Mouse (Mus musculus) macrophage (primary cell): ENCODE results near the gene Zfp369. TPM values are rescaled to one million over a fixed set of nuclear protein-coding genes. Genes with fewer than 3 reads are reported as not detected.

Experiments used
- H3K27ac ChIP-seq: fragments of 350-480 bp; formaldehyde crosslinking; 2 replicates; pipeline ENCODE4 v1.9.0; 2021
- H3K36me3 ChIP-seq: fragments of 350-480 bp; formaldehyde crosslinking; 2 replicates; pipeline ENCODE4 v1.9.0; 2021; ENCODE audit errors: inconsistent target
- H3K4me3 ChIP-seq: fragments of 350-480 bp; formaldehyde crosslinking; 2 replicates; pipeline ENCODE4 v1.9.0; 2021; ENCODE audit errors: inconsistent target
- H3K79me2 ChIP-seq: fragments of 350-480 bp; formaldehyde crosslinking; 2 replicates; pipeline ENCODE4 v1.9.0; 2021; ENCODE audit errors: inconsistent target
- WGBS: methylation state at CpG from one replicate; pipeline ENCODE4 v1.1.7; 2026; ENCODE audit warnings: inconsistent platforms; ENCODE audit not compliant: missing documents; 5-methylcytosine and 5-hydroxymethylcytosine counted together
- polyA plus RNA-seq: library from polyadenylated mRNA; stranded (reverse); fragments of 250-400 nt; gene quantifications from 3 replicates; pipeline ENCODE4 v1.2.4, GENCODE M21; 2018; ENCODE audit warnings: inconsistent platforms
- total RNA-seq, 78 experiments: library from RNA; depleted of rRNA; stranded (reverse); fragments of 250-400 nt; gene quantifications; 1 replicate in 9 of 78; 2 replicates in 24 of 78; 3 replicates in 43 of 78; 4 replicates in 2 of 78; pipeline ENCODE4 v1.2.4; 2018; ENCODE audit warnings: inconsistent platforms in 56 of 78

The Zfp369 gene
- total RNA-seq (2018; cell fraction: chromatin; rRNA removed), result 100 to 1,000 TPM in 5 of 26 experiments, 10 to 100 TPM in 21; 11.2 to 124 (median 76.6) TPM
- 10 to 100 TPM; 12.0 to 38.1 (median 24.3) TPM for total RNA-seq (2018; cell fraction: cytosol; rRNA removed)
- total RNA-seq (2018; cell fraction: nucleus; rRNA removed), result 100 to 1,000 TPM in 2 of 26 experiments, 10 to 100 TPM in 24; 10.5 to 107 (median 51.3) TPM
- 8.6 to 15.6 TPM (median 14.0 TPM) in 3 replicates for polyA plus RNA-seq

- Histone ChIP-seq H3K79me2 (peaks cover 28% of the 10 kb centered on the region; the same call in 1 of the 2 replicates), H3K27ac (peak within 1 kb of the TSS; percentile 62), H3K36me3 (no peaks in the 10 kb centered on the region), H3K4me3 (peak within 1 kb of the TSS; percentile 90)
- WGBS, result 1% methylated on average over 46 of the region's 50 CpGs
Observed at GRCm38 (mm10) chr13:65278383-65279341, at the start of gene Zfp369. Gene Zfp369 (plus strand): TSS chr13:65278814.

DNA sequence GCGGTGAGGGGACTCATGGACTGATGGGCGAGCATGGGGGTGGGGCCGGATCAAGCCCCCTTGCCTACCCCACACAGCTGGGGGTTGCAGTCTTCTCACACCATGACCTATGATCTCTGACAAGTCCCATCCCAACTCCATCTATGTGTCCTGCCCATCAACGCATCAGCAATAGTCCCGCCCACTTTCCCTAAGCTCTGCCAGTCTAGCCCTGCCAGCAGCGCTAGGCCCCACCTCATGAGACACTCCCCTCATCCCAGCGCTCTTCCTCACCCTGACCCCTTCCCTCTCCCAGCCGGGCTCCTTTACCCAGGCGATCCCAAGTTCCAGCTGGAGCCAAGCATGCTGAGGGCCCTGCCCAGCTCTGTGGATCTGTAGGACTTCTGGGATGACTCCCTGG, 41.4 kb upstream of the Zfp369 start:
- peaks cover 5% of the 10 kb centered on the region for H3K79me2 ChIP-seq
- H3K4me3 ChIP-seq, result no peak overlapping the region
- no peaks in the 10 kb centered on the region for H3K36me3 ChIP-seq
- 73% methylated on average over 9 of the region's 9 CpGs for WGBS
- no peak overlapping the region for H3K27ac ChIP-seq

DNA sequence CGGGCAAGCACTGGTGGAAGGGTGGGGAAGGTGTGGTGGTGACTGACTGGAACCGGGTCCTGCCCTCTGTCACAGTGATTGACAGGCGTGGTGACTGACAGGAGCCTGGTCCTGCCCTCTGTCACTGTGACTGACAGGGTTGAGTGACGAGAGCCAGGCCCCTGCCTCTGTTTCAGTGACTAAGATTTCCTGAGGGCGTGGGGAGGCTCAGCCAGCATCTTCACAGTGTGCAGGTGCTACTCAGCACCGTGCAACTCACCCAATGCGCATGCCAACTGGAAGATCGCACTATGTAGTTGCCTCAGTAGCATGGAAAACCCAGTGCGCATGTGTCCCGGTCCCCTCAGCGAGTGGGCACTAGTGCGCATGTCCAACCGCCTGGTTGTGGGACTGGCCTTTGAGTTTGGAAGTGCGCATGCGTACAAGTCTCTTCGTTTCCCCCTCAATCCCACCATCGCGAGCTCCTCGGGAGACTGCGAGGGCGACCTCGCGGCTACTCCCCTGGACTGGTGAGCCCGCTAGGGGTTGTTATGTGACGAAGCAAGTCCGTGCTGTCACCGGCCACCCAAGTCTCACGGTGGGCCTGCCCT, 38.0 kb upstream of the Zfp369 start:
- Histone ChIP-seq H3K79me2 (peaks cover 35% of the 10 kb centered on the region), H3K4me3 (peak overlapping the region; percentile 90), H3K36me3 (no peaks in the 10 kb centered on the region), H3K27ac (peak overlapping the region; percentile 73)
- 2% methylated on average over 28 of the region's 28 CpGs for WGBS

DNA sequence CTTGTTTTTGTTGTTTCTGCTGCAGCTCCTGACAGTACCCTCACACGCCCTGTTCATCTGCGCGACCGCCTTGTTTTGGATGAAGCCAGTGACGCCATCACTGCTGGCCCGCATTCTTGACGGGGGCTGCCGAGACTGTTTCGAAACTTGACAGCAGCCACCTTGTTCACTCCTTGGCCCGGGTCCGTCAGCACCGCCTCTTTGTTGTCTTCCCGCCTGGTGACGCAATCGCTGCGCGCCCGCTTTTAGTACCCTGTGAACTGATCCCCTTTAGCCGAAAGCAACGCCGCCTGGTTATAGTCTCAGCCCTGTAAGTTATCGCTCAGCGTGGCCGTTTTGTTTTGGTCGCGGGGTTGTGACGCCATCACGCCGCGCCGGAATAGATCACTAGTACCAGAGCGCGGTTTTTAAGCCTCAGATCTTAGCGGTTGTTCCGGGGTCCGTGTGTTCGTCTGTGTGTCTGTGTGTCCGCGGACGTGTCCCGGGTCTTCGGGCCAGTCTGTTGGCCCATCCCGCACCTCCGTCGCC, 37.5 kb upstream of the Zfp369 start:
- Histone ChIP-seq H3K27ac (peak overlapping the region; percentile 73), H3K79me2 (peaks cover 41% of the 10 kb centered on the region), H3K4me3 (peak overlapping the region; percentile 90), H3K36me3 (no peaks in the 10 kb centered on the region)
- under 1% methylated on average over 45 of the region's 45 CpGs for WGBS

GRCm38 (mm10) chr13:65241627-65242318, 36.8 kb upstream of the Zfp369 start:
- H3K27ac ChIP-seq, result peak overlapping the region; percentile 73; the same call in 1 of the 2 replicates
- WGBS, result 5% methylated on average over 51 of the region's 51 CpGs
- peaks cover 41% of the 10 kb centered on the region for H3K79me2 ChIP-seq
- peak overlapping the region; percentile 90 for H3K4me3 ChIP-seq
- no peaks in the 10 kb centered on the region for H3K36me3 ChIP-seq

- Histone ChIP-seq H3K36me3 (no peaks in the 10 kb centered on the region), H3K4me3 (peak overlapping the region; percentile 90), H3K27ac (no peak overlapping the region), H3K79me2 (peaks cover 41% of the 10 kb centered on the region)
- 44% methylated on average over 27 of the region's 27 CpGs for WGBS
Observed at GRCm38 (mm10) chr13:65242319-65242787, 36.3 kb upstream of the Zfp369 start.

DNA sequence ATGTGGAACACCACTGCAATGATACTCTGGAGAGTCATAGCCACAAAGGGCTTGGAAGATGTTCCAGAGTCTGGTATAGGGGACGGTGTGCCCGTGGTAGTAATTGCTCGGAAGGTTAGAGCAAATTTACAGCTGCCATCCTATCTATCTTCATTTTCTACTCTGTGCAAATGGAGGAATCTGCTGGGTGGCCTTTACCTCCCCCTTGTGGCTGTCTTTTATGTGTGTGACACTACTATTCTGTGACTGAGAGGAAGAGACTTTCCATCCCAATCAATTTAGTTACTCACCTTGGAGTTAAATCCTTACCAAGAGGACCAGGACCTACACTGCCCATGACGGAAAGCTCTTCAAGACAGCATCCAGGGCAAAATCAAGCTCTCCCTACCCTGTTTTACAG, 35.3 kb upstream of the Zfp369 start:
- Histone ChIP-seq H3K36me3 (peaks cover 8% of the 10 kb centered on the region), H3K27ac (no peak overlapping the region), H3K79me2 (peaks cover 41% of the 10 kb centered on the region), H3K4me3 (no peak overlapping the region)
- 96% methylated on average over 2 of the region's 4 CpGs for WGBS

DNA sequence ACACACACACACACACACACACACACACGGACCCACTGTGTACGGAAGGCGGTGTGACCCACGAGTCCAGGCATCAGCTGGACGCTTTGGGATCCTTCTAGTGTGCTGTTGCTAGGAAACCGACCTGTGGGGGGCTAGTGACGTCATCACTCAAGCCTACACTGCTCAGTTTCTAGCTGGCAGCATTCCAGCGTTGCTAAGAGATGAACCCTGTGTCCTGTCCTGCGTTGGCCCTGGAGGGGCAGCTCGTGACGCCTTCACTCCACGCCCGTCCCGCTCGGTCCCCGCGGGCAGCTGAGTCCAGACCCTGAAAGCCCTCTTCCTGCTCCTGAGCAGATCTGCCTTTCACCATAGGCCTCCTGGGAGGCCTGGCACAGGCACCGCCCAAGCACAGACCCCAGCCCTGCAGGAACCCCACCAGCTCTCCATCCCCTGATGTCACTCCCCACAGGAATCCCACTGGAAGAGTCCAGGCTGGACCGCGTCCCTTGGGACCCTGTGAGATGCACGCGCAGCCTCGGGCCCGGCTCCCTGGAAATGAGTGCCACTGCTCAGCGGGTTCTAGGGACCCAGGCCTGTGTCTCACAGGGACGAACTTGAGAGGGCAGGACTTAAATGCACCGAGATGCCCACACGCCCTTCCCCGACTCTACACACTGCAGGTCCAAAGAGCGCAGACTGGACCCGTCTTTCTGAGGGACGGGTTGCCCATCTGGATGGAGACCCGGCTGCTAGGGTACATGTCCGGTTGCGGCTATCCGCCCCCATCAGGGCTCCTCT, 20.2 kb upstream of the Zfp369 start:
- 45% methylated on average over 34 of the region's 36 CpGs for WGBS
- Histone ChIP-seq H3K79me2 (no peaks in the 10 kb centered on the region), H3K27ac (no peak overlapping the region), H3K36me3 (no peaks in the 10 kb centered on the region), H3K4me3 (no peak overlapping the region)

- H3K36me3 ChIP-seq, result no peaks in the 10 kb centered on the region
Observed at GRCm38 (mm10) chr13:65259239-65259638, 19.4 kb upstream of the Zfp369 start, which contains the start of gene Gm10775. Gene Gm10775 (plus strand): TSS chr13:65259539.

DNA sequence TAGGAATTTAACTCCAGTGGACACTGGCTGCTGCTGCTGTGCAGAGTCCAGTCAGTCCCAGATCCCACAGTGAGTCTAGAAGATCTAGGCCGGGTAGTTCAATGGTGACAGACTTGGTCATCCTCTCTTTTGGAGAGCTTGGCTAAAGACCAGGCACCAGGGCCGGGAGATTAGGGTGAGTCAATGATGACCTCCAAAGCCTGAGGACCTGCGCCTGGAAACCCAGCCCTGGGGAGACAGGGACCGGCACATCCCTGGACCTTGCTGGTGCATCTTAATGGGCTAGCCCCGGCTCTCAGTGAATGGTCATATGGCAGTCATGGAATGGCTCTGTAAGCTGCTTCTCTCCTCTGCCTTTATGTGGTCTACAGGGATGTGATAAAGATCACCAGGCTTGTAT, 16.5 kb upstream of the Zfp369 start:
- Histone ChIP-seq H3K79me2 (no peaks in the 10 kb centered on the region), H3K36me3 (no peaks in the 10 kb centered on the region), H3K4me3 (no peak overlapping the region), H3K27ac (no peak overlapping the region)
- WGBS, result 100% methylated on average over 5 of the region's 5 CpGs

More at GRCm38 (mm10) chr13:65259239-65259638, 19.4 kb upstream of the Zfp369 start, which contains the start of gene Gm10775:
- H3K4me3 ChIP-seq, result no peak within 1 kb of the TSS
- no peak within 1 kb of the TSS for H3K27ac ChIP-seq
- H3K79me2 ChIP-seq, result no peaks in the 10 kb centered on the region
- 55% methylated on average over 26 of the region's 29 CpGs for WGBS

- H3K36me3 ChIP-seq, result no peaks in the 10 kb centered on the region
- peak overlapping the region; percentile 62 for H3K27ac ChIP-seq
- H3K4me3 ChIP-seq, result peak overlapping the region; percentile 90
- peaks cover 28% of the 10 kb centered on the region; the same call in 1 of the 2 replicates for H3K79me2 ChIP-seq
- 11% methylated on average over 9 of the region's 9 CpGs for WGBS
Observed at GRCm38 (mm10) chr13:65277994-65278382, 626 bp upstream of the Zfp369 start.

GRCm38 (mm10) chr13:65286771-65287170, 8.2 kb downstream of the Zfp369 start:
- Histone ChIP-seq H3K4me3 (no peak overlapping the region), H3K79me2 (no peaks in the 10 kb centered on the region), H3K36me3 (peaks cover 49% of the 10 kb centered on the region), H3K27ac (no peak overlapping the region)
- whole genome bisulfite sequencing, result 90% methylated on average over 2 of the region's 2 CpGs

DNA sequence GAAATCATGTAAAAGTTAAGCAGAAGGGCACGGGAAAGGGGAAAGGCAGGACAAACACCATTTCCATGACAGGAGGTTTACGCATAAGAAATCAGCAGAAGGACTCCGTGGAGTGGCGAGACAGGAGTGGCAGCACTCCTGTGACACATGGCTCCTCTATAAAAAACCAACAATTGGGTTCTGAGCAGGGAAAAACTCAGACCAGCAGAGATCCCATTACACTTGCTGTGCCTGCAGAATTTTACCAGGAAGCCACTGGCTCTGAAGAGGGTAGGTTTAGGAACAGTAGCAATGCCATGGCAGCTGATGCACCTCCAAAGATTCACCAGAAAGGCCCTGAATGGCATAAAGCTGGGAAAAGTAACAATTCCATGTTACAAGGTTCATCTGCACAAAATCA, 17.7 kb downstream of the Zfp369 start:
- Histone ChIP-seq H3K79me2 (no peaks in the 10 kb centered on the region), H3K36me3 (peaks cover 47% of the 10 kb centered on the region), H3K27ac (no peak overlapping the region), H3K4me3 (no peak overlapping the region)
- 100% methylated on average over 4 of the region's 4 CpGs for WGBS
